Mouse (Mus musculus) limb, embryonic 15.5 days (tissue): ENCODE results near the gene Pnpla3. TPM values are rescaled to one million over a fixed set of nuclear protein-coding genes. Genes with fewer than 3 reads are reported as not detected.

Source experiments
- ATAC-seq: fragments of 200-750 bp; cut with Nextera tagmentation; 2 replicates; pipeline ENCODE4 v1.8.0; 2017; ENCODE audit warnings: low read depth, moderate TSS enrichment; ENCODE audit not compliant: insufficient number of reproducible peaks, low FRiP score, low TSS enrichment
- H3K27ac ChIP-seq: fragments of 300-500 bp; sonication (generic); 2 replicates; pipeline ENCODE4 v1.5.1; 2015; ENCODE audit warnings: moderate library complexity, mild to moderate bottlenecking, inconsistent platforms
- H3K27me3 ChIP-seq: fragments of 300-500 bp; sonication (generic); 2 replicates; pipeline ENCODE4 v1.6.1; 2015; ENCODE audit warnings: inconsistent platforms
- H3K36me3 ChIP-seq: fragments of 300-500 bp; sonication (generic); 2 replicates; pipeline ENCODE4 v1.6.1; 2015; ENCODE audit warnings: inconsistent platforms
- H3K4me1 ChIP-seq: fragments of 300-500 bp; sonication (generic); 2 replicates; pipeline ENCODE4 v1.6.1; 2015; ENCODE audit warnings: inconsistent platforms
- H3K4me2 ChIP-seq: fragments of 300-500 bp; sonication (generic); 2 replicates; pipeline ENCODE4 v1.6.1; 2015; ENCODE audit warnings: mild to moderate bottlenecking, inconsistent platforms
- H3K4me3 ChIP-seq: fragments of 300-500 bp; sonication (generic); 2 replicates; pipeline ENCODE4 v1.5.1; 2015; ENCODE audit warnings: mild to moderate bottlenecking, inconsistent platforms
- H3K9ac ChIP-seq: fragments of 300-500 bp; sonication (generic); 2 replicates; pipeline ENCODE4 v1.6.1; 2015; ENCODE audit warnings: inconsistent platforms
- H3K9me3 ChIP-seq: fragments of 300-500 bp; sonication (generic); 2 replicates; pipeline ENCODE4 v1.6.1; 2016; ENCODE audit warnings: inconsistent platforms
- WGBS: fragments of 180-500 bp; shearing (Covaris S2); methylation state at CpG from one replicate; pipeline ENCODE4 v1.1.7; 2015; 5-methylcytosine and 5-hydroxymethylcytosine counted together
- polyA plus RNA-seq: library from polyadenylated mRNA; unstranded; fragments of >200 nt; fragmentation: Nextera tagmentation; extraction: Ambion mirVana; gene quantifications from 2 replicates; pipeline ENCODE4 v1.2.1, GENCODE M21; 2015

Pnpla3 gene
- polyA plus RNA-seq, 1 experiment from 2014 or later, result 1.5 TPM

GRCm38 (mm10) chr15:84182000-84182399, 14.4 kb downstream of the Pnpla3 start:
- Histone ChIP-seq H3K27me3 (no peaks in the 10 kb centered on the region), H3K9me3 (no peaks in the 10 kb centered on the region), H3K4me3 (no peak overlapping the region), H3K4me1 (peaks cover 24% of the 10 kb centered on the region), H3K27ac (no peak overlapping the region), H3K4me2 (no peak overlapping the region), H3K9ac (no peak overlapping the region), H3K36me3 (no peaks in the 10 kb centered on the region)
- no peak for ATAC-seq
- WGBS, result 38% methylated on average over 6 of the region's 6 CpGs

- Histone ChIP-seq H3K36me3 (no peaks in the 10 kb centered on the region), H3K4me3 (no peak overlapping the region), H3K4me2 (no peak overlapping the region), H3K27ac (no peak overlapping the region), H3K9me3 (no peaks in the 10 kb centered on the region), H3K4me1 (peaks cover 24% of the 10 kb centered on the region), H3K27me3 (no peaks in the 10 kb centered on the region), H3K9ac (no peak overlapping the region)
- ATAC-seq, result 0 out of 2 replicates have a peak, but pooled peaks have one; percentile 27
- WGBS, result 26% methylated on average over 1 of the region's 1 CpGs
Measured at GRCm38 (mm10) chr15:84183967-84184366, 16.3 kb downstream of the Pnpla3 start.

- Histone ChIP-seq H3K27ac (no peak overlapping the region), H3K36me3 (no peaks in the 10 kb centered on the region), H3K9me3 (no peaks in the 10 kb centered on the region), H3K27me3 (no peaks in the 10 kb centered on the region), H3K4me2 (no peak overlapping the region), H3K4me1 (peaks cover 24% of the 10 kb centered on the region), H3K9ac (no peak overlapping the region), H3K4me3 (no peak overlapping the region)
- WGBS, result 61% methylated on average over 4 of the region's 4 CpGs
- no peak for ATAC-seq
Measured at GRCm38 (mm10) chr15:84186196-84186595, 18.6 kb downstream of the Pnpla3 start.

- H3K4me2 ChIP-seq, result no peak overlapping the region
- no peak overlapping the region for H3K27ac ChIP-seq
- no peaks in the 10 kb centered on the region for H3K36me3 ChIP-seq
- WGBS, result 49% methylated on average over 2 of the region's 2 CpGs
- H3K9ac ChIP-seq, result no peak overlapping the region
- H3K9me3 ChIP-seq, result no peaks in the 10 kb centered on the region
- peaks cover 18% of the 10 kb centered on the region for H3K4me1 ChIP-seq
- no peak for ATAC-seq
- no peaks in the 10 kb centered on the region for H3K27me3 ChIP-seq
- H3K4me3 ChIP-seq, result no peak overlapping the region
Measured at GRCm38 (mm10) chr15:84188887-84189530, 21.4 kb downstream of the Pnpla3 start.

GRCm38 (mm10) chr15:84189881-84190280, 22.2 kb downstream of the Pnpla3 start:
- no peaks in the 10 kb centered on the region for H3K9me3 ChIP-seq
- no peak for ATAC-seq
- 40% methylated on average over 3 of the region's 3 CpGs for WGBS
- no peaks in the 10 kb centered on the region for H3K27me3 ChIP-seq
- H3K4me2 ChIP-seq, result no peak overlapping the region
- H3K9ac ChIP-seq, result no peak overlapping the region
- H3K36me3 ChIP-seq, result no peaks in the 10 kb centered on the region
- peaks cover 11% of the 10 kb centered on the region for H3K4me1 ChIP-seq
- H3K27ac ChIP-seq, result no peak overlapping the region
- H3K4me3 ChIP-seq, result no peak overlapping the region

- peak; percentile 12 for ATAC-seq
- Histone ChIP-seq H3K4me3 (peak overlapping the region; percentile 90), H3K4me1 (peaks cover 11% of the 10 kb centered on the region), H3K9me3 (no peaks in the 10 kb centered on the region), H3K27me3 (no peaks in the 10 kb centered on the region), H3K4me2 (peak overlapping the region; percentile 68), H3K36me3 (peaks cover 13% of the 10 kb centered on the region), H3K9ac (peak overlapping the region; percentile 58; the same call in 1 of the 2 replicates), H3K27ac (peak overlapping the region; percentile 93)
- 2% methylated on average over 9 of the region's 9 CpGs for WGBS
Measured at GRCm38 (mm10) chr15:84191724-84192057, 24.1 kb downstream of the Pnpla3 start.

GRCm38 (mm10) chr15:84192058-84192791, 24.6 kb downstream of the Pnpla3 start, which contains the start of gene Samm50:
Gene Samm50 (plus strand): TSS chr15:84192241.
- Histone ChIP-seq H3K36me3 (peaks cover 19% of the 10 kb centered on the region), H3K4me2 (peak within 1 kb of the TSS; percentile 68), H3K9me3 (no peaks in the 10 kb centered on the region), H3K4me3 (peak within 1 kb of the TSS; percentile 90), H3K27ac (peak within 1 kb of the TSS; percentile 93), H3K27me3 (no peaks in the 10 kb centered on the region), H3K4me1 (peaks cover 11% of the 10 kb centered on the region), H3K9ac (peak within 1 kb of the TSS; percentile 76)
- ATAC-seq, result peak; percentile 97
- WGBS, result 5% methylated on average over 48 of the region's 48 CpGs

- 88% methylated on average over 8 of the region's 8 CpGs for WGBS
Measured at GRCm38 (mm10) chr15:84196486-84197165, 29.0 kb downstream of the Pnpla3 start.

GRCm38 (mm10) chr15:84207327-84207726, 39.7 kb downstream of the Pnpla3 start:
- WGBS, result 95% methylated on average over 4 of the region's 4 CpGs
- ATAC-seq, result no peak
- Histone ChIP-seq H3K9ac (no peak overlapping the region), H3K4me3 (no peak overlapping the region), H3K4me2 (no peak overlapping the region), H3K36me3 (peaks cover 88% of the 10 kb centered on the region), H3K27ac (no peak overlapping the region), H3K27me3 (no peaks in the 10 kb centered on the region), H3K4me1 (peaks cover 3% of the 10 kb centered on the region), H3K9me3 (no peaks in the 10 kb centered on the region)

More at GRCm38 (mm10) chr15:84196486-84197165, 29.0 kb downstream of the Pnpla3 start:
- Histone ChIP-seq H3K9ac (no peak overlapping the region), H3K9me3 (no peaks in the 10 kb centered on the region), H3K27ac (no peak overlapping the region), H3K4me2 (no peak overlapping the region), H3K4me1 (peaks cover 11% of the 10 kb centered on the region), H3K27me3 (no peaks in the 10 kb centered on the region), H3K4me3 (no peak overlapping the region), H3K36me3 (peaks cover 63% of the 10 kb centered on the region)
- ATAC-seq, result no peak

GRCm38 (mm10) chr15:84209517-84210412, 42.1 kb downstream of the Pnpla3 start:
- H3K36me3 ChIP-seq, result peaks cover 77% of the 10 kb centered on the region
- 80% methylated on average over 11 of the region's 11 CpGs for WGBS
- no peaks in the 10 kb centered on the region for H3K27me3 ChIP-seq
- H3K27ac ChIP-seq, result no peak overlapping the region
- no peak overlapping the region for H3K4me3 ChIP-seq
- H3K4me1 ChIP-seq, result peaks cover 9% of the 10 kb centered on the region
- no peak overlapping the region for H3K4me2 ChIP-seq
- ATAC-seq, result no peak
- no peaks in the 10 kb centered on the region for H3K9me3 ChIP-seq
- H3K9ac ChIP-seq, result no peak overlapping the region

- Histone ChIP-seq H3K9ac (no peak overlapping the region), H3K27me3 (no peaks in the 10 kb centered on the region), H3K36me3 (peaks cover 77% of the 10 kb centered on the region), H3K4me2 (no peak overlapping the region), H3K4me3 (no peak overlapping the region), H3K9me3 (no peaks in the 10 kb centered on the region), H3K4me1 (peaks cover 9% of the 10 kb centered on the region), H3K27ac (no peak overlapping the region)
- WGBS, result 90% methylated on average over 13 of the region's 13 CpGs
- no peak for ATAC-seq
Measured at GRCm38 (mm10) chr15:84210461-84210860, 42.8 kb downstream of the Pnpla3 start.
